Mouse (Mus musculus) C2C12 (cell line): ENCODE measurements around the gene Snrnp35.

Experiments
- CTCF ChIP-seq: IDR thresholded peaks from one replicate; pipeline ENCODE4 v1.5.1; 2011; ENCODE audit not compliant: control insufficient read depth, insufficient read depth, insufficient read length
- MAX ChIP-seq: IDR thresholded peaks from one replicate; pipeline ENCODE4 v1.6.1; 2011; ENCODE audit warnings: mild to moderate bottlenecking, control low read depth
- USF1 ChIP-seq: IDR thresholded peaks from one replicate; pipeline ENCODE4 v1.6.1; 2011; ENCODE audit warnings: low read depth, mild to moderate bottlenecking, control low read depth, moderate library complexity

GRCm38 (mm10) chr5:124481714-124482113 is 1.2 kb upstream of the Snrnp35 start:
- TF ChIP-seq CTCF: no peak
- TF ChIP-seq MAX: no peak
- TF ChIP-seq USF1: no peak
